Mouse (Mus musculus) cerebellum, postnatal 14 days (tissue): ENCODE measurements around the gene Pqbp1.

Experiments
- DNase-seq, 2 experiments: peaks; one replicate each; pipeline ENCODE4 v3.0.0; 2021; ENCODE audit warnings: mixed read lengths in 2 of 2

The Pqbp1 gene

DNA sequence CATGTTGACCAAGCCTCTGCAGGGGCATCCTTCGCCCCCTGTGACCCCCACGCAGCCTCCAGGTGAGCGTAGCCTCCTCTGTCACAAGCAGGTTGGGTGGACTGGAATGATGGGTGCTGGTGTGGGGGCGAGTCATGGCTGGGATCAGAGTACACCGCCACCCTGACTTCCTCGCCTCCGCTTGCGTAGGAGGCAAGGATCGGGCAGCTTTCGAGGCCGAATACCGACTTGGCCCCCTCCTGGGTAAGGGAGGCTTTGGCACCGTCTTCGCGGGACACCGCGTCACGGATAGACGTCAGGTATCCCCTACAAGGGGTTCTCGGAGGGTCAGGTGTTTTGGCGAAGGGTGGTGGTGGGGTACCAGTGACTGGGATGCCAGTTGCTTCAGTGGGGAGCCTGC lies 20.6 kb downstream of the Pqbp1 start:
- DNase-seq: peak; percentile 54 to 57

- peak; percentile 91 for DNase-seq
These were observed 21.1 kb downstream of the Pqbp1 start, which contains the start of gene Pim2 for GRCm38 (mm10) chrX:7878007-7878419. Gene Pim2, plus strand, starts transcription at chrX:7878262.

GRCm38 (mm10) chrX:7869826-7870225 lies 29.2 kb downstream of the Pqbp1 start:
- DNase-seq: no peak

DNA sequence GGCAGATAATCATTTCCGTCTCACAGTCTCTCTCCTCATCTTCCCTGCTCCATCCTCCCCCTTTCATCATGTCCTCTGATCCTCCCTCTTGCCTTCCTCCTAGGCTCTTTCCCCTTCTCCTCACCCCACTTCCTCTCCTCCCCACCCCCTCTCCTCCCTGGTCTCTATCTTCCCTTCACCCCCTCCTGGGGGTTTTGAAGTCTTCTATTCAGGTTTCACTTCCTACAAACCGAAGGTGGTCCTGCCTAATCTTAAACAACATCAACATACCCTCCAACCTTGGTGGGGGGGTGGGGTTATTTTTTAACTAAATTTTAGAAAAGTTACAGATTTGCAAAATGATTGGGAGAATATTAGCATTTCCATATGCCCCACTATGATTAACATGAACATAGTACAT lies 30.6 kb downstream of the Pqbp1 start:
- no peak for DNase-seq

GRCm38 (mm10) chrX:7867141-7867540 lies 31.9 kb downstream of the Pqbp1 start:
- DNase-seq: no peak

- no peak for DNase-seq
These were observed 33.3 kb downstream of the Pqbp1 start for GRCm38 (mm10) chrX:7865786-7866185.

DNA sequence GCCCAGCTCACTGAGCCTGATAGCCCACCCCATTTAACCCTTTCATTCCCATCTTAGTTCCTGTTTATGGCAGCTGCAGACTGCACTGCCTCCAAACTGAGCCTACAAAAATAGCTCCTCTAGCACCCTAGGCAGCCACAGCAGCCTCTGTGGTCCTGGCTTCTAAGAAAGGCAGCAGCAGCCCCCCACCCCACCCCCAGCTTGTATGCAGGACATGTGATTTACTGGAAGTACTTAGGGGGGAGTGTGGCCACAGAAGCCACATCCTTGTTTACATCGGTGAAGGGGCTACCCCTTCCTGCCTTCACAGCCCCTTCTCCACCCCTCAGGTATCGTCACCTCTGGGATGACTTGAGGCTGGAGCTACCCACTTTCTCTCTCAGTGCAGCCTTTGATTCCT lies 33.7 kb downstream of the Pqbp1 start:
- DNase-seq: no peak

DNA sequence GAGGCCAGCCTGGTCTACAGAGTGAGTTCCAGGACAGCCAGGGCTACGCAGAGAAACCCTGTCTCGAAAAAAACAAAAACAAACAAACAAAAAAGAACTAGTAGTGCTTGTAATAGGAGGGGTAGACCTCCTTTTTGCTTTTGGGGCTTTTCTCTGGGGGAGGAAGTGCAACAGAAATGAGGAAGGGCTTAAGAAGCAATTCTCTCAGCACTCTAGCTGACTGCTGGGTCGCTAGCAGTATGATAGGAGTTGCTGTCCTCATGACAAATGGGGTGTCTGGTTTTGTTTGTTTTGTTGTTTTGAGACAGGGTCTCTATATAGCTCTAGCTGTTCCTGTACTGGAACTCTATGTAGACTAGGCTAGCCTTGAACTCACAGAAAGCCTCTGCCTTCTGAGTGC lies 34.5 kb downstream of the Pqbp1 start:
- no peak for DNase-seq

DNA sequence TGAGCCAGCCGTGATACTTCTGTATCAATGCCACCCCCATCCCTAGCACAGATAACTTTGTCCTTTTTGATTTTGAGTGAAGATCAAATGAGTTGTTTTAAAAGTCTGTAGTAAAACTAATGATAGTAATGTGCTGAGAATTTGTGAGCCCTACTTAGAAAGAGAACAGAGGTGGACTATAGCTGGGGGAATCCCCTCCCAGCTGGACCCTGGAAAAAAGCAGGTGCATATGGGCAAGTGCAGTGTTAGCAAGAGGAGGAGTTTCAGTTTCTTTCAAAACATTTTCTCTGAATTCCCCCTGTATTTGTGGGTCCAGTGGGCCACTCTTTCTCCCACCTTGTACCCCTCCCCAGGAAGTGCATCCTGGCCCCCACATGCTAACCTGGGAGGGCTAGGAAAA lies 35.9 kb downstream of the Pqbp1 start:
- DNase-seq: no peak

GRCm38 (mm10) chrX:7859191-7859753 lies 39.8 kb downstream of the Pqbp1 start:
- no peak for DNase-seq

DNA sequence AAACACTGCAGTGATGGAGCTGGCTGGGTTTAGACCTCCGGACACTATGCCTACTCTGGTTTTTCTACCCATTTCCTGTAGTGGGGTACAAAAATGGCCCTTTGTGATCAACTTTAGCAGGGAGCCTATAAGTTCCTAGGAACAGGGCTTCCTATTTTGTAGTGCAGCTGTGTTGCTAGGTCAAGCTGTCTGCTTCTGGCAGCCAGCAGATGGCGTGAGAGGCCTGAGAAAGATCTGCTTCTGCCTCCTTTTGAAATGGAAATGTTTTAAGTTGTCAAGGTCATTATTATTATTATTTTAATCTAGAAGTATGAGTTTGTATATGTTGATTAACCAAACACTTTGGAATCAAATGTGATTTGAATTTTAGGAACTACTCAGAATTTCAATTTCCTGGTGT lies 44.5 kb downstream of the Pqbp1 start:
- DNase-seq: peak; percentile 57

DNA sequence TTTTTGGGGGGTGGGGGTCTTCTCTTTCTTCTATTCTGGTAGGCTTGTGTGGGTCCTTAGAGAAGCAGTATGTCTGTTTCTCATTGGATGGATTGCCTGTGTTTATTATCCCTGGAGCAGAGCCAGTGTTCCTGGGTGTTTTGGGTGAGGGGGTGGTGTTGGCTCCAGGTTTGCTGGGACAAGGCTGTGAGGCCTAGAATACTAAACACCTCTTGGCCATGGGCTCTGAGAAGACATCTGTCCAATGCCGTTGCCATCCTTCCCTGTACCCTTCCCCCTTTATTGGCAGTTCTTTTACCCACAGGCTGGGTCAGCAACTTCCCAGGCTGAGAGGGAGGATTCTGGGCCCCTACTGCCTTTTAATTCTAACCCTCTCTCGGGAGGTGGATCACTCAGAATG lies 51.2 kb downstream of the Pqbp1 start:
- DNase-seq: peak; percentile 35 to 46
